Mouse (Mus musculus): ENCODE measurements at regions not wholly inside any gene's neighbourhood (a gene's known extent, or its start where the extent isn't known, plus 50 kb on each side); places are given as distances from the start of the nearest gene placed in this dataset.

DNA sequence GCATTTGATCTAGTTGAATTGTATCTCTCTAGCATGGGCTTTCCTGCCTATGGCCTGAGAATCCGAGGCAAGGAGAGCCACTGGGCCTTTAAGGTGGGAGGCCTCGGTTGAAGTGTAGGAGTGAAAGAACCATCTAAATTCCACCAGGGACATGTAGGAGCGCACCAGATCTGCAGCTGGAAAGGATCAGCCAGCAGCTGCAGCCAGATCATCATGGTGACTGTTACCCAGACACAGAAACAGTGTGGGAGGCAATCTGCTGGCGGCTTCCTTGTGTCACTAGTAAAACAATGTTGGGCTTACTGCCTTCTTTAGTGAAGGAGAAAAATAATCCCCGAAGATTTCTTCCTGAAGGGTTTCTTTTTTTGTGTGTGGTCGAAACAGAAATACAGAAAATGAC, 99.8 kb upstream of the Ptger4 start:
- TF ChIP-seq CTCF (IDR thresholded peaks at IDR 0.05; ENCODE audit: control insufficient read depth, insufficient read depth, low read length) (no peak), POLR2A (IDR thresholded peaks at IDR 0.05; ENCODE audit: borderline replicate concordance, control insufficient read depth, low read depth, low read length) (no peak)
